Mouse (Mus musculus) midbrain, postnatal 0 days (tissue): ENCODE results near the gene Zpr1. TPM values are rescaled to one million over a fixed set of nuclear protein-coding genes. Genes with fewer than 3 reads are reported as not detected.
"Not testable (repeated sequence)": the region's sequence is repeated elsewhere in the genome, so short reads cannot be mapped to it uniquely, and the experiment has no call there.

Experiments
- ATAC-seq: fragments of 200-750 bp; cut with Nextera tagmentation; 2 replicates; pipeline ENCODE4 v1.8.0; 2017; ENCODE audit warnings: moderate number of reproducible peaks, mild to moderate bottlenecking, moderate TSS enrichment, moderate library complexity; ENCODE audit not compliant: low FRiP score
- DNase-seq: peaks from one replicate; pipeline ENCODE4 v3.0.0-alpha.2; 2015; ENCODE audit warnings: low spot score
- H3K27ac ChIP-seq: fragments of 300-500 bp; sonication (generic); 2 replicates; pipeline ENCODE4 v1.5.1; 2014; ENCODE audit warnings: low read depth, mild to moderate bottlenecking, low read length, mixed read lengths
- H3K27me3 ChIP-seq: fragments of 300-500 bp; sonication (generic); 2 replicates; pipeline ENCODE4 v1.6.1; 2014; ENCODE audit warnings: low read length, control low read depth, mixed read lengths; ENCODE audit not compliant: insufficient read depth
- H3K36me3 ChIP-seq: fragments of 300-500 bp; sonication (generic); 2 replicates; pipeline ENCODE4 v1.6.1; 2014; ENCODE audit warnings: low read length, control low read depth, mixed read lengths; ENCODE audit not compliant: insufficient read depth
- H3K4me1 ChIP-seq: fragments of 300-500 bp; sonication (generic); 2 replicates; pipeline ENCODE4 v1.6.1; 2014; ENCODE audit warnings: mild to moderate bottlenecking, control low read depth, antibody characterized with exemption, low read length, mixed read lengths; ENCODE audit not compliant: insufficient read depth
- H3K4me2 ChIP-seq: fragments of 300-500 bp; sonication (generic); 2 replicates; pipeline ENCODE4 v1.6.1; 2014; ENCODE audit warnings: low read depth, mild to moderate bottlenecking, low read length, mixed read lengths; ENCODE audit not compliant: poor library complexity, severe bottlenecking
- H3K4me3 ChIP-seq: fragments of 300-500 bp; sonication (generic); 2 replicates; pipeline ENCODE4 v1.5.1; 2014; ENCODE audit warnings: low read depth, mild to moderate bottlenecking, low read length, moderate library complexity
- H3K9ac ChIP-seq: fragments of 300-500 bp; sonication (generic); replicated peaks from 2 replicates; pipeline ENCODE4 v1.6.1; 2014; ENCODE audit warnings: mild to moderate bottlenecking, low read length, moderate library complexity, mixed read lengths; ENCODE audit not compliant: poor library complexity, severe bottlenecking
- H3K9me3 ChIP-seq: fragments of 300-500 bp; sonication (generic); 2 replicates; pipeline ENCODE4 v1.6.1; 2016; ENCODE audit warnings: low read length, control low read depth
- CTCF ChIP-seq: IDR thresholded peaks from 2 replicates; pipeline ENCODE4 v1.5.1; 2016; ENCODE audit warnings: antibody characterized with exemption, mild to moderate bottlenecking
- WGBS: fragments of 180-500 bp; shearing (Covaris S2); extraction: QIAGEN DNeasy Blood & Tissue Kit; methylation state at CpG from one replicate; pipeline ENCODE4 v1.1.7; 2014; 5-methylcytosine and 5-hydroxymethylcytosine counted together
- polyA plus RNA-seq: library from polyadenylated mRNA; unstranded; fragments of >200 nt; fragmentation: Nextera tagmentation; extraction: Ambion mirVana; gene quantifications from 2 replicates; pipeline ENCODE4 v1.2.1, GENCODE M21; 2015
- total RNA-seq: library from RNA; depleted of rRNA; stranded (reverse); fragments of >200 nt; gene quantifications from 2 replicates; pipeline ENCODE4 v1.2.3, GENCODE M21; 2014

Zpr1 gene
- total and polyA plus RNA-seq, 2 experiments from 2014 or later = 33.7 to 46.3 TPM

- WGBS = 58% methylated on average over 8 of the region's 8 CpGs
- TF ChIP-seq CTCF = no peak
- H3K4me3 ChIP-seq = no peak overlapping the region
- no peak overlapping the region for H3K4me2 ChIP-seq
- no peaks in the 10 kb centered on the region for H3K9me3 ChIP-seq
- peaks cover 12% of the 10 kb centered on the region for H3K4me1 ChIP-seq
- no peak overlapping the region for H3K9ac ChIP-seq
- H3K27me3 ChIP-seq = no peaks in the 10 kb centered on the region
- H3K27ac ChIP-seq = no peak overlapping the region
- no peaks in the 10 kb centered on the region for H3K36me3 ChIP-seq
- ATAC-seq (no peak), DNase-seq (no peak)
Measured at GRCm38 (mm10) chr9:46316909-46317308, 44.0 kb downstream of the Zpr1 start.

GRCm38 (mm10) chr9:46317957-46318356 lies 45.1 kb downstream of the Zpr1 start:
- Histone ChIP-seq H3K9me3 (no peaks in the 10 kb centered on the region), H3K9ac (no peak overlapping the region), H3K27me3 (no peaks in the 10 kb centered on the region), H3K4me3 (no peak overlapping the region), H3K27ac (no peak overlapping the region), H3K36me3 (no peaks in the 10 kb centered on the region), H3K4me2 (no peak overlapping the region), H3K4me1 (peaks cover 12% of the 10 kb centered on the region)
- WGBS = 93% methylated on average over 3 of the region's 3 CpGs
- peak; percentile 26; the same call in 1 of the 2 replicates for TF ChIP-seq CTCF
- ATAC-seq (no peak), DNase-seq (no peak)

GRCm38 (mm10) chr9:46319886-46320285 lies 47.0 kb downstream of the Zpr1 start, which contains the start of gene 4931429L15Rik:
Gene 4931429L15Rik (minus strand): TSS chr9:46319986.
- not testable (repeated sequence) for H3K36me3 ChIP-seq, DNase-seq, H3K4me3 ChIP-seq, H3K27ac ChIP-seq, ATAC-seq, H3K9ac ChIP-seq, H3K27me3 ChIP-seq, H3K9me3 ChIP-seq, H3K4me2 ChIP-seq
- 81% methylated on average over 6 of the region's 6 CpGs for WGBS
- peaks cover 12% of the 10 kb centered on the region for H3K4me1 ChIP-seq

- 93% methylated on average over 2 of the region's 2 CpGs for WGBS
- no peaks in the 10 kb centered on the region for H3K9me3 ChIP-seq
- H3K27ac ChIP-seq = no peak overlapping the region
- no peak overlapping the region for H3K4me2 ChIP-seq
- ATAC-seq = no peak
- no peaks in the 10 kb centered on the region for H3K36me3 ChIP-seq
- DNase-seq = no peak
- H3K4me1 ChIP-seq = peaks cover 11% of the 10 kb centered on the region
- H3K9ac ChIP-seq = no peak overlapping the region
- no peak for TF ChIP-seq CTCF
- H3K4me3 ChIP-seq = no peak overlapping the region
- no peaks in the 10 kb centered on the region for H3K27me3 ChIP-seq
Measured at GRCm38 (mm10) chr9:46320461-46320860, 47.6 kb downstream of the Zpr1 start.

- 91% methylated on average over 11 of the region's 11 CpGs for WGBS
- Histone ChIP-seq H3K9me3 (no peaks in the 10 kb centered on the region), H3K27me3 (no peaks in the 10 kb centered on the region), H3K27ac (no peak overlapping the region), H3K4me3 (no peak overlapping the region), H3K36me3 (no peaks in the 10 kb centered on the region), H3K4me2 (no peak overlapping the region), H3K4me1 (peaks cover 6% of the 10 kb centered on the region; the same call in 1 of the 2 replicates), H3K9ac (no peak overlapping the region)
- ATAC-seq = no peak
- TF ChIP-seq CTCF = peak; percentile 50
- no peak for DNase-seq
Measured at GRCm38 (mm10) chr9:46326694-46327405, 54.0 kb downstream of the Zpr1 start.

GRCm38 (mm10) chr9:46327706-46328571 lies 55.1 kb downstream of the Zpr1 start:
- H3K4me3 ChIP-seq = no peak overlapping the region
- no peaks in the 10 kb centered on the region for H3K9me3 ChIP-seq
- DNase-seq (peak; percentile 28), ATAC-seq (no peak)
- no peaks in the 10 kb centered on the region for H3K27me3 ChIP-seq
- H3K27ac ChIP-seq = peak overlapping the region; percentile 77
- no peaks in the 10 kb centered on the region for H3K36me3 ChIP-seq
- peak overlapping the region; percentile 56 for H3K9ac ChIP-seq
- TF ChIP-seq CTCF = peak; percentile 33
- no peak overlapping the region for H3K4me2 ChIP-seq
- WGBS = 63% methylated on average over 25 of the region's 25 CpGs
- peaks cover 6% of the 10 kb centered on the region; the same call in 1 of the 2 replicates for H3K4me1 ChIP-seq
